Mouse (Mus musculus) megakaryocyte, adult 5-6 weeks (primary cell): Measurements from ENCODE around the gene Elmo1. TPM values are rescaled to one million over a fixed set of nuclear protein-coding genes. Genes with fewer than 3 reads are reported as not detected.

ENCODE experiments used
- ATAC-seq: 2 replicates; pipeline ENCODE4 v1.8.0; 2016; ENCODE audit warnings: mild to moderate bottlenecking, inconsistent platforms; ENCODE audit not compliant: poor library complexity, severe bottlenecking
- total RNA-seq, 2 experiments: library from RNA; stranded (forward) in 1 of 2; stranded (reverse) in 1 of 2; fragments of 153-499, 151-499 nt in 1 of 2; fragments of 221-1000, 200-1000 nt in 1 of 2; gene quantifications; 2 replicates each; pipeline versions ENCODE4 v1.2.3 to v1.2.4; 2015 to 2017

The Elmo1 gene
- total RNA-seq, 2 experiments from 2014 or later: 37.1 to 81.4 TPM

DNA sequence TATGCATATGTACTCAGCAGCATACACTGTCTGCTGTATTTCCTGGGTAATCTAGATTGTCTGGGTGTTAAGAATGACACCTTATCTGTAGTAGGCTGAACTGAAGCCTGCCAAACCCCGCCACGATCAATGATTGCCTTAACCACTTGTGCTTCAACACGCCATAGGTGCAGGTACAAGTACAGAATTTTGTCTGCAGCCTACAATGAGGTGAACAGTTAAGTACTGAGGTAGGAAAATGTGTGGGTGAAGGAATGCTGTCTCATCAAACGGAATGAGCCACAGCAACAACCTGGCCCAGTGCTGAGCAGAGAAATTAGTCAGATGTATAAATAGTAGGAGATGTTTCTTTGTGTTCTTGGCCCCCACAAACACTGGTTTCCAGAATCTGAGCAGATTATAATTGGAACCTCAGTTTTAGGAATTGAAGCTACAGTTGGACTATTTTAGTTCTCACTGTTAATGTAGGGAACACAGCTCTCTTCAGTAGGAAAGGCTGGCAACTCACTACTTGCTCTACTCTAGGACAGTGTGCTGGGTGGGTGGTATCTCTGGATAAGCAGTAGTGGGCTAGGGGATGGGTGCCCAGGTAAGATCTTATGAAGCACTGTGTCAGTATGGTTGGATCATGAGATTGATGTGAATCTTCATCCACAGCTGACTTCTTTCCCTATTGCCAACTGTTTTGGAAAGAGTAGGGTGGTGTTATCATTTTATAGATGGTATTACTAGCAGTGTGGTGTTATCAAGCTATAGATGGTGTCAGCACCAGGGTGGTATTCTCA is 4.7 kb downstream of the Elmo1 start:
- no peak for ATAC-seq

DNA sequence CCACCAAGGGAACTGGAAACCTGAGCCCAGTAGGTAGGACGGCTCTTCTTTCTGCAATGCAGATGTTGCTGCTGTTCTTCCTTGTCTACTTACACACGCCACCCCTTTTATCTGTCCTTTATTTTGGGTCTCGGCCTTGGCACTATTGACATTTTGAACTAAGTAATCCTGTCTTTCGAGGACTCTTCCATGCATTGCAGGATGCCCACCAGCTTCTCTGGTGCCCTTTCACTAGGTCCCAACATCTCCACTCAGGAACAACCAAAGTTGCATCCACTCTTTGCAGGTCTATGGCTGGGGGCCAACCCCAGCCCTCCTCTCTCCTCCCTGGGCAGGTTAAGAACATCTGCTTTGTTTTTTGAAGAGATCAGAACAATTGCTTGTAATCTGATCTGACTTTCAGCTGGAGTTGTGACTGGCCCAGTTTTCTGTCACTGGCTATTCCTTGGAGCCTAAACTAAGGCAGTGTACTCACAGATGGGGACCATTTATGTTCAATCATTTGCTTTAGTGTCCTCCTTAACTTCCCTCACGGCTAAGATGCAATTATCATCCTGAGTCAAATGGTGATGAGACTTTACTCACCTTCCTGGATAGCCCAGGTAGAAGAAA is 6.7 kb downstream of the Elmo1 start:
- no peak for ATAC-seq

DNA sequence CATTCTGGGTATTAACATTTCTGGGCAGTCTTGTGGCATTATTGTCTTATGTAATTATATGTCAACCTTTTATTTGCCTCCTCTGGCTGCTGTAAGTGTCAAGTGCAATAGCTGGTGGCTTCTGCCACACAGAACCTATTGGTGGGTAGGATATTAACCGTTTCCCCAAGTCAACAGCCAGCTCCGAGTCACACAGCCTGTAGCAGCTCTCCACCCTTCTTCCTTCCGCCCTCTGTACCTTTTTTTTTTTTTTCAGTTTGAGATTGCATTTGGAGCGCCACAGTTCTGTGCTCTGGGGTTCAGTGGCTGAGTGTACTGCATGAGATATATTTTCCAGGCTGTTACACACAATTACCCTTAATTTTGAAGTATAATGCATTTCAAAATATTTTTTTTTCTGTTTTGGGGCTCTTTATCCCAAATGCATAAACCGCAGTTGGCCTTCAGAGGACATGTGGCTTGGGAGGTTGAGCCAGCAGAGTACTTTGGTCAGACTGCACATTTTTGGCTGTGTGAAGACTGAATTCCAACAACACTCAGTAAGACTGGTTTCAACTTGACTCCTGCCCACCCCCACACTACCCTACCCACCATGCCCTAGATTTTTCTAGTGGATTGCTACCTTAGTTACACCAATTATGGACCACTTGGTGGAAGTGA is 7.7 kb downstream of the Elmo1 start:
- peak; percentile 23; the same call in 1 of the 2 replicates for ATAC-seq

GRCm38 (mm10) chr13:20098594-20098965 is 8.2 kb downstream of the Elmo1 start:
- no peak for ATAC-seq

- ATAC-seq: 0 out of 2 replicates have a peak, but pooled peaks have one; percentile 31
These were observed 9.2 kb downstream of the Elmo1 start for GRCm38 (mm10) chr13:20099546-20099945.

DNA sequence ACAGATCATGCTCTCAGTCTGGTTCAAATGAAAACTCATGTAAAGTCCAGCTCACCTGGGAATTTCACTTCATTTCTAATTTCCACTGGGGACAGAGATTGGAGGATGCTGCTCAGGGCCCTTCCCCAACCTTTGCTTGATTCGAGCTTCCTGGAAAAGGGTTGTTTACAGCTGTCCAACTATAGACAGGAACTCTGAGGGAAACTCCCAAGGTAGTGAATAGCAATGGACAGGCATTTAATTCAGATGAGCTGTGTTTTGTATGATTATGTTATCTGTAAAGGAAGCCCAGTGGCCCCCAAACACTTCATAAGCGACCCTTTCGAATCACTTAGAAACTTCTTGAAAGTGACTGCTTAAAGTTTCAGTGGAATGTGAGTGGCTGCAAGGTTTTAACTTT is 10.0 kb downstream of the Elmo1 start:
- no peak for ATAC-seq

- no peak for ATAC-seq
These were observed 11.3 kb downstream of the Elmo1 start for GRCm38 (mm10) chr13:20101691-20102090.

DNA sequence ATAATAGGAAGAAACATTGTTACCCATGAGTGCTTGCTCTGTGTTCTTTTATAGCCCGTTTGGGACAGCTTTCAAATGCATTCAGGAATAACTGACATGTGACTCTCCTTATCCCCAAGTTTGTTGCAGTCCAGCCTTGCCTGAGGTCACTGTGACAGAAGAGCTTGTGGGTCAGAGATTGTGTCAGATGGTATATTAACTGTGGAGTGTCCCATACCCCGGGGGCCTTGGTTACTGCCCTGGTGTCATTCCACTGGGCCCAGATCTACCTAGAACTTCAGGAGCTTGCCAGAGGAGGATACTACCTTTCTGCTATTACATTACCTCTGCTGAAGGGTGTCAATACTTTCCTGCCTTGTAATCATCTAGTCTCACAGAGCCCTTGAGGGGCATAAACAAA is 14.4 kb downstream of the Elmo1 start:
- no peak for ATAC-seq

DNA sequence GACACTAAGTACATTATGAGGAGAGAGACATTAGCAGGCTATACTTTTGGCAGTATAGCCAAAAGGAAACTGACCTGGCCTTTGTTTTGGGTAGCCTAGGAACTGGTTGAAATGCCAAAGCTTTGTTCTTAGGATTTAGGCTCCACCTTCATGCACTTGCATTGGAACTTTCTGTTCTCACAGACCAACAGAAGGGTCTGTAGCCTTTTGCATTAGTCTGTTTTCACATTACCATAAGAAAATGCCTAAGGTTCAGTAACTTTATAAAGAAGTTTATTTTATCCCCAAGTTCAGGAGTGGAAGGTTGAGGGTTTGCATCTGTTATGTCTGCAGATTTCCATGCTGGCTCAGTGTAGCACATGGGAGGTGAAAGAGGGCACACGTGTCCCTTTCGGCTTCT is 15.6 kb downstream of the Elmo1 start:
- no peak for ATAC-seq

- ATAC-seq: peak; percentile 66
These were observed 17.6 kb downstream of the Elmo1 start for GRCm38 (mm10) chr13:20107953-20108498.

GRCm38 (mm10) chr13:20108956-20109355 is 18.6 kb downstream of the Elmo1 start:
- no peak for ATAC-seq

DNA sequence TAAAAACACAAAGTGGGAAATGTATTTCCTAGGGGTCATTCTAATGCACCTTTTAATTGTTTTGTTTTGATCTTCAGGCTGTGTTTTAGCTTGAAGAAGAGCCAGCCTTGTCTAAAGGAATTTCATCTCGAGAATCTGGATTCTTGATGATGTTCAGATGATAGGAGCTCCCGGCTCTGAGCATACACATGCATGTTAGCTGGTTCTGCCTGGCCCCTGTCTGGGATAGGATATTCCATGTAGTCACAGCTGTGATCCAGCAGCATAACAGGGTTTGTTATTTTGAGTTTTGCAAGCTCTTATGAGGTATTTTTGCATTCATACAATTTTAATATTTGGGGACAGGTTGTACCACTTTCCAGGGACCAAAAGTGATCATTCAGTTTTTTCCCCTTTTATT is 19.1 kb downstream of the Elmo1 start:
- ATAC-seq: no peak

DNA sequence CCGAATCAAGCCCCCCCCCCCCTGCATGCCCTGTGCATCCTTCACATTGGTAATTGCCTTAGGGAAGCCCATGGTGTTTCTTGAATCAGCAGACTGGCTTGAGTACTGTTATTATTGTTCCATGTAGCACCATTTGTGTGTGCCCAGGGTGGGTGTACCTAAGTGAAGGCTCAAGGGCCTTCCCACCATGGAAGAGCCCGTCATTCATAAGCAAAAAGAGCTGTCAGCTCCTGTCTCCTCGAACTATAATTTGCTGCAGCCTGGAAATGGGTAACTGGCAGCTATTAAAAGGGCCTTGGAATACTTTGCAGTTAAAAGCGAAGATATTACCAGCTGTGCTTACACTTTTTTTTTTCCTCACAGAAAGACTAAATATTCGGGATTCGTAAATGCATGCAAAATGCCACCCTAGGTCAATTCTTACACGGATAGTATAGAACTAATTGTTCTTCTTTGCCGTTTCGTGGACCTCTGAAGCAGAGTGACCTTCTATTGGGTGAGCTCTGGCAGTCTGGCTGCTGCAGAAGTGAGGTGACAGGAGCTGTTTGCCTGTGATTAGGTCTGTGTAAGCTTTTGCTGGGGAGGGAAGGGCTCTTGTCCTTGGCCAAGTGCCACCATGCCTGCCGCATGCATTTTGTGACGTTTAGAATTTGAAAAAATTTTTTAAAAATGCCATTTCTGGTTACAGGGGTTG is 19.7 kb downstream of the Elmo1 start:
- no peak for ATAC-seq

DNA sequence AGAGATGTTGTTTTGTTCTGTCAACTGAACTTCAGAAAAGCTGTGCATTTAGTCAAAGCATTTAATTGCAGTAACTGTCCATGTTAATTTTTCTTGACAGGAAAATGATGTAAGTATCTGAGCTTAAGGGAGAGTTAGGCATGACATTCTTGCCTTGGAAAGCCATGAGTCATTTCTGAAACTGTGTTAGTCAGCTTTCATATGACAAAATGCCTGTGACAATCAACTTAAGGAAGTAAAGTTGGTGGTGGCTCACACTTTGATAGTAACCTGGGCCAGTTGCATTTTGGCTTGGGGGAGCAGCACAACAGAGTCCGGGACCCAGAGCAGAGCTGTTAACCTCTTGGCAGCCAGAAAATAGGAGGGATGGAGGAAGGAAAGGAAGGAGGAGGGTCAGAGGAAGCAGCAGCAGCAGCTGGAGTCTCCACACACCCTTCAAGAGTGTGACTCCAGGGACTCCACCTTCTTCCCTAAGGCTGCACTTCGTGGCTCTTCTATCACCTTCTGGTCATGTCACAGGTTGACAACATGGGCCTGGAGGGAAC is 20.9 kb downstream of the Elmo1 start:
- ATAC-seq: peak; percentile 68

GRCm38 (mm10) chr13:20115131-20115907 is 24.9 kb downstream of the Elmo1 start:
- ATAC-seq: no peak

DNA sequence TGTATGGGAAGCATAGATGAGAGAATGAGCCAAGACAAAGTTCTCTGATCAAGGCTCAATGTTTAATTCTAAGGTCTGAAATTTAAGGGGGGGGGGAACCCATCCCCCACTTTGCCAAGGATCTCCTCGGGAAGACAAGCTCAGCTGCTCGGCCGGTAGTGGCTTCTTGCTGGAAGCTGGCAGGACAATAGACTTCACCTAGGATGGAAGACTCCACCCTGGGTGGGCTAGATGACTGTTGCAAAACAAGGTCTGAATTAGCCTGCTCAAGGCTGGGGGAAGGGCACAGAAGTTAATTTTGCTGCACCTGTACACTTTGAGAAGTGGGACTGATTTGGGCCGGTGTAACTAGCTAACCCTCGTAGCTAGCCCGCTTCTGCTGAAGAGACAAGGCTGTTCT is 25.6 kb downstream of the Elmo1 start:
- no peak for ATAC-seq

GRCm38 (mm10) chr13:20116868-20117510 is 26.6 kb downstream of the Elmo1 start:
- no peak for ATAC-seq

GRCm38 (mm10) chr13:20117691-20118090 is 27.3 kb downstream of the Elmo1 start:
- no peak for ATAC-seq

- no peak for ATAC-seq
These were observed 28.5 kb downstream of the Elmo1 start for GRCm38 (mm10) chr13:20118909-20119308.

- peak; percentile 93 for ATAC-seq
These were observed 30.3 kb downstream of the Elmo1 start for GRCm38 (mm10) chr13:20120723-20121122.
